In genomic region chr5:7543857-7544256, GRCm38 (mm10) we compare ENCODE assay signal across 22 mouse cellular contexts.
"Had no signal": no experiment of that assay in that cellular context is flagged by ENCODE, and none has a peak within 500 bp of the region (broad histone marks: within the 10 kb centered on the region; RNA-seq: fewer than 3 reads in every experiment).

No protein-coding gene starts in this region.

- H3K36me3 ChIP-seq: limb, embryonic 10.5 days; limb, embryonic 13.5 days; liver, embryonic 12.5 days; liver, embryonic 15.5 days; lung, embryonic 15.5 days; neural tube, embryonic 12.5 days; stomach, embryonic 15.5 days had no signal

- ATAC-seq: intestine, postnatal 0 days; liver, embryonic 12.5 days had no signal

- H3K4me1 ChIP-seq: limb, embryonic 10.5 days; liver, embryonic 12.5 days; liver, embryonic 15.5 days; lung, embryonic 15.5 days; neural tube, embryonic 12.5 days; stomach, embryonic 15.5 days had no signal

- H3K9ac ChIP-seq: limb, embryonic 13.5 days; liver, embryonic 12.5 days; liver, embryonic 15.5 days; lung, embryonic 15.5 days; neural tube, embryonic 12.5 days; stomach, embryonic 15.5 days had no signal

- H3K9me3 ChIP-seq: limb, embryonic 10.5 days; limb, embryonic 13.5 days; liver, embryonic 12.5 days; liver, embryonic 15.5 days; lung, embryonic 15.5 days; neural tube, embryonic 12.5 days; stomach, embryonic 15.5 days had no signal

- DNase-seq: kidney, adult 2 months; kidney, postnatal 25 days; layer of hippocampus, adult 9-11 months; liver; lung, adult 18-20 months; lung, postnatal 14 days; lung, postnatal 4 days; right cerebral cortex, adult 18-20 months; right cerebral cortex, postnatal 14 days; right cerebral cortex, postnatal 4 days; spleen, adult 18-20 months; thymus, postnatal 25 days had no signal

- H3K4me2 ChIP-seq: limb, embryonic 13.5 days; liver, embryonic 12.5 days; liver, embryonic 15.5 days; lung, embryonic 15.5 days; neural tube, embryonic 12.5 days; stomach, embryonic 15.5 days had no signal

- H3K4me3 ChIP-seq: layer of hippocampus, adult 2 months; limb, embryonic 10.5 days; limb, embryonic 13.5 days; liver, embryonic 12.5 days; liver, embryonic 15.5 days; lung, embryonic 15.5 days; neural tube, embryonic 12.5 days; stomach, embryonic 15.5 days had no signal

- H3K27ac ChIP-seq: kidney, postnatal 0 days; layer of hippocampus, adult 2 months; limb, embryonic 10.5 days; limb, embryonic 13.5 days; liver, embryonic 12.5 days; liver, embryonic 15.5 days; lung, embryonic 15.5 days; neural tube, embryonic 12.5 days; stomach, embryonic 15.5 days had no signal

- H3K27me3 ChIP-seq: limb, embryonic 13.5 days; liver, embryonic 12.5 days; liver, embryonic 15.5 days; lung, embryonic 15.5 days; neural tube, embryonic 12.5 days; stomach, embryonic 15.5 days had no signal
